Mouse (Mus musculus) layer of hippocampus, postnatal 14 days (tissue): ENCODE measurements around the gene Depdc7. TPM values are rescaled to one million over a fixed set of nuclear protein-coding genes. Genes with fewer than 3 reads are reported as not detected.

Experiments
- total RNA-seq, 2 experiments: library from RNA; stranded (reverse); gene quantifications; 2 replicates each; pipeline ENCODE4 v1.2.3; 2021

Depdc7 gene
- total RNA-seq, 2 experiments from 2014 or later: 2.8 to 3.7 TPM

Other genes with a start within 250 kb of the Depdc7 start
- gene Hipk3, start 248.4 kb downstream of the Depdc7 start, total RNA-seq: 10 to 100 TPM; 50.7 to 52.9 TPM
- 10 to 100 TPM; 39.6 to 42.0 TPM for gene Cstf3, start 152.4 kb downstream of the Depdc7 start, total RNA-seq
- 10 to 100 TPM; 47.9 to 49.3 TPM for gene Tcp11l1, start 30.7 kb downstream of the Depdc7 start, total RNA-seq
- gene Pin1rt1, start 26.5 kb downstream of the Depdc7 start, total RNA-seq: not detected
- gene Qser1, start 73.9 kb upstream of the Depdc7 start, total RNA-seq: 10 to 100 TPM; 12.1 to 13.0 TPM
- gene Prrg4, start 107.0 kb upstream of the Depdc7 start, total RNA-seq: 1 to 10 TPM; 1.0 to 1.2 TPM
- gene Ccdc73, start 124.9 kb upstream of the Depdc7 start, total RNA-seq: 1 to 10 TPM in 1 of 2 experiments, not detected in 1; 1.6 TPM